Mouse (Mus musculus) left cerebral cortex, adult 2 months (tissue): Measurements from ENCODE around the gene 4933405O20Rik. TPM values are rescaled to one million over a fixed set of nuclear protein-coding genes. Genes with fewer than 3 reads are reported as not detected.

Source experiments
- DNase-seq, 2 experiments: peaks; one replicate each; pipeline ENCODE4 v3.0.0; 2021 to 2022; ENCODE audit warnings: low spot score in 2 of 2, mixed read lengths in 1 of 2; ENCODE audit errors: extremely low spot score in 1 of 2
- H3K27ac ChIP-seq: fragments of 200-600 bp; 2 replicates; pipeline ENCODE4 v1.8.1; 2022
- H3K4me3 ChIP-seq: fragments of 200-600 bp; 2 replicates; pipeline ENCODE4 v1.8.1; 2022
- CTCF ChIP-seq: fragments of 200-600 bp; IDR thresholded peaks from 2 replicates; pipeline ENCODE4 v1.8.1; 2022; ENCODE audit warnings: antibody characterized with exemption, mild to moderate bottlenecking, moderate library complexity
- intact Hi-C: fragments of 180-260 bp; cut with DNase I; formaldehyde crosslinking; loops from one replicate; pipeline ENCODE4 v1.15.1; 2025
- long read RNA-seq, 2 experiments: library from polyadenylated mRNA; stranded (forward); transcript quantifications; one replicate each; pipeline ENCODE4 v2.0.0; 2021; ENCODE audit warnings: borderline mapping rate in 2 of 2
- total RNA-seq, 2 experiments: library from RNA; stranded (reverse); gene quantifications; 2 replicates each; pipeline ENCODE4 v1.2.3; 2021

The 4933405O20Rik gene
- under 1 TPM; 0.68 to 0.86 TPM for total RNA-seq
- long read RNA-seq, experiment 1 = 0 reads
- long read RNA-seq, experiment 2 = 0 reads

GRCm38 (mm10) chr7:50598890-50599289, at the start of gene 4933405O20Rik:
Gene 4933405O20Rik, plus strand, starts transcription at chr7:50599190.
- Histone ChIP-seq H3K27ac (no peak within 1 kb of the TSS), H3K4me3 (no peak within 1 kb of the TSS)
- DNase-seq = no peak
- intact Hi-C loops = no loop called here
- TF ChIP-seq CTCF = no peak

GRCm38 (mm10) chr7:50549572-50549971, 49.4 kb upstream of the 4933405O20Rik start:
- TF ChIP-seq CTCF = no peak
- Histone ChIP-seq H3K27ac (no peak overlapping the region), H3K4me3 (no peak overlapping the region)
- intact Hi-C loops = no loop called here
- DNase-seq = no peak

GRCm38 (mm10) chr7:50551426-50551825, 47.6 kb upstream of the 4933405O20Rik start:
- no peak overlapping the region for H3K4me3 ChIP-seq
- peak overlapping the region; percentile 58 for H3K27ac ChIP-seq
- intact Hi-C loops = loop anchor here (1.0 to 5.0 kb wide), 2 partner anchors 44 to 221 kb away; no protein-coding TSS in a partner anchor
- TF ChIP-seq CTCF = no peak
- DNase-seq = no peak

- DNase-seq = no peak
- TF ChIP-seq CTCF = no peak
- Histone ChIP-seq H3K4me3 (no peak overlapping the region), H3K27ac (peak overlapping the region; percentile 47; the same call in 1 of the 2 replicates)
- intact Hi-C loops = no loop called here
Measured at GRCm38 (mm10) chr7:50562708-50563107, 36.3 kb upstream of the 4933405O20Rik start.

- no peak for TF ChIP-seq CTCF
- intact Hi-C loops = no loop called here
- Histone ChIP-seq H3K27ac (no peak overlapping the region), H3K4me3 (no peak overlapping the region)
- DNase-seq = no peak
Measured at GRCm38 (mm10) chr7:50573841-50574240, 25.1 kb upstream of the 4933405O20Rik start.

- no peak for DNase-seq
- TF ChIP-seq CTCF = no peak
- H3K4me3 ChIP-seq = no peak overlapping the region
- intact Hi-C loops = no loop called here
- no peak overlapping the region for H3K27ac ChIP-seq
Measured at GRCm38 (mm10) chr7:50588642-50589424, 10.2 kb upstream of the 4933405O20Rik start.

GRCm38 (mm10) chr7:50614101-50614500, 15.1 kb downstream of the 4933405O20Rik start:
- Histone ChIP-seq H3K27ac (no peak overlapping the region), H3K4me3 (no peak overlapping the region)
- intact Hi-C loops = no loop called here
- DNase-seq = peak; percentile 39 to 49
- no peak for TF ChIP-seq CTCF

GRCm38 (mm10) chr7:50629186-50629585, 30.2 kb downstream of the 4933405O20Rik start:
- DNase-seq = no peak
- intact Hi-C loops = no loop called here
- Histone ChIP-seq H3K4me3 (no peak overlapping the region), H3K27ac (no peak overlapping the region)
- TF ChIP-seq CTCF = no peak

- intact Hi-C loops = no loop called here
- no peak for TF ChIP-seq CTCF
- Histone ChIP-seq H3K27ac (no peak overlapping the region), H3K4me3 (no peak overlapping the region)
- DNase-seq = no peak
Measured at GRCm38 (mm10) chr7:50633147-50633546, 34.2 kb downstream of the 4933405O20Rik start.
